ENCODE assay signal across 10 mouse cellular contexts in the genomic region with DNA sequence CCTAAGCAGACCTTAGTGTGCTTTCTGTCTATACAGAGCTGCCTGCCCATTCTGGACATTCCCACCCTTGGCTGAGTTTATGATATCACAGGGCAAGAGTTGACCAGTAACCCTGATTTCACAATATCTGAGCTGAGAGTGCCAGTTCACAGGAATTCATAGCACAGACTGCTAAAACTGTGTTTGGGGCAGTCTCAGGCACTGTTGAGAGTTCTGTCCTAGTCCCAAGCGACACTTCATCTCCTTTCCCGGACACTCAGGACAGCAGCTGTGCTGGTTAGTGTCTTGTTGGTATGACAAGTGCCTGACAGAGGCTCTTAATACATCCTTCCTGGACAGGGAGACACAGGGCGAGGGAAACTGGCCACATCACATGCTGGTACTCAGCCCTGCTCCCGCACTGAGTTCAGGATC. TPM values are rescaled to one million over a fixed set of nuclear protein-coding genes. Genes with fewer than 3 reads are reported as not detected.
A peak's percentile ranks its signal among the peaks of the same experiment; 100 is the strongest.
DNase-seq lines count a peak whose midpoint lies in the region; ATAC-seq and TF ChIP-seq lines count a peak whose summit lies in the region.
"Had no signal": no experiment of that assay in that cellular context is flagged by ENCODE, and none has a peak within 500 bp of the region (broad histone marks: within the 10 kb centered on the region; RNA-seq: fewer than 3 reads in every experiment).

No protein-coding gene starts in this region.

- peak overlapping the region; percentile 47 for H3K27ac ChIP-seq in heart, embryonic 11.5 days (ENCODE audit: low read depth, low read length)
- H3K27ac ChIP-seq in testis, adult 2 months (ENCODE audit: control insufficient read depth, insufficient read depth, low read depth, low read length) = no peak overlapping the region
- 0 out of 2 replicates have a peak overlapping the region, but pooled peaks have one; percentile 14 for H3K27ac ChIP-seq in liver, embryonic 15.5 days (replicated peaks)
- no peak overlapping the region for H3K27ac ChIP-seq in hindbrain, embryonic 11.5 days (ENCODE audit: low read depth, low read length)
- H3K27ac ChIP-seq: hindbrain, embryonic 12.5 days; layer of hippocampus, adult 2 months had no signal

- no peak overlapping the region for H3K4me3 ChIP-seq in heart, embryonic 11.5 days (ENCODE audit: low read depth, low read length)
- peak overlapping the region; percentile 47 for H3K4me3 ChIP-seq in testis, adult 2 months (ENCODE audit: control insufficient read depth, low read depth, low read length)
- H3K4me3 ChIP-seq in liver, embryonic 15.5 days (replicated peaks) = no peak overlapping the region
- no peak overlapping the region for H3K4me3 ChIP-seq in hindbrain, embryonic 11.5 days (ENCODE audit: low read depth, low read length)
- H3K4me3 ChIP-seq: hindbrain, embryonic 12.5 days; layer of hippocampus, adult 2 months had no signal

- peak; percentile 54 for ATAC-seq in heart, embryonic 11.5 days (replicated peaks; ENCODE audit: insufficient number of reproducible peaks, low FRiP score, low TSS enrichment)
- ATAC-seq in liver, embryonic 15.5 days (ENCODE audit: insufficient read depth) = peak; percentile 48
- no peak for ATAC-seq in cerebellum, adult (ENCODE audit: insufficient number of reproducible peaks, low FRiP score, low TSS enrichment)
- ATAC-seq in hindbrain, embryonic 11.5 days (ENCODE audit: low FRiP score) = no peak

- no peak overlapping the region for H3K9ac ChIP-seq in heart, embryonic 11.5 days (ENCODE audit: low read depth, low read length)
- no peak overlapping the region for H3K9ac ChIP-seq in liver, embryonic 15.5 days
- H3K9ac ChIP-seq in hindbrain, embryonic 11.5 days (ENCODE audit: low read depth, low read length) = no peak overlapping the region
- H3K9ac ChIP-seq: hindbrain, embryonic 12.5 days had no signal

- H3K9me3 ChIP-seq in heart, embryonic 11.5 days (replicated peaks; ENCODE audit: control insufficient read depth, low read length) = no peaks in the 10 kb centered on the region
- H3K9me3 ChIP-seq in liver, embryonic 15.5 days (replicated peaks) = no peaks in the 10 kb centered on the region
- H3K9me3 ChIP-seq in hindbrain, embryonic 11.5 days (ENCODE audit: control insufficient read depth, low read length) = no peaks in the 10 kb centered on the region
- H3K9me3 ChIP-seq: hindbrain, embryonic 12.5 days had no signal

- peaks cover 82% of the 10 kb centered on the region for H3K4me1 ChIP-seq in heart, embryonic 11.5 days (ENCODE audit: control insufficient read depth, insufficient read depth, low read length)
- peaks cover 2% of the 10 kb centered on the region for H3K4me1 ChIP-seq in testis, adult 2 months (ENCODE audit: control insufficient read depth, insufficient read depth, low read length)
- H3K4me1 ChIP-seq in liver, embryonic 15.5 days (replicated peaks) = peaks cover 72% of the 10 kb centered on the region
- H3K4me1 ChIP-seq in hindbrain, embryonic 11.5 days (replicated peaks; ENCODE audit: control insufficient read depth, insufficient read depth, low read length) = no peaks in the 10 kb centered on the region

- 38% methylated on average over 4 of the region's 4 CpGs for WGBS in heart, embryonic 11.5 days (ENCODE audit: insufficient replicate concordance)
- WGBS in liver, embryonic 15.5 days (ENCODE audit: insufficient replicate concordance) = 70% methylated on average over 4 of the region's 4 CpGs
- WGBS in hindbrain, embryonic 11.5 days = 77% methylated on average over 4 of the region's 4 CpGs

- intact Hi-C loops in heart, postnatal 25 days (cut with DNase I) = no loop called here

- H3K4me2 ChIP-seq in heart, embryonic 11.5 days = no peak overlapping the region
- H3K4me2 ChIP-seq in liver, embryonic 15.5 days = no peak overlapping the region
- no peak overlapping the region for H3K4me2 ChIP-seq in hindbrain, embryonic 11.5 days (replicated peaks; ENCODE audit: low read depth, low read length)
- H3K4me2 ChIP-seq: hindbrain, embryonic 12.5 days had no signal

- TF ChIP-seq POLR2A in testis, adult 2 months (IDR thresholded peaks at IDR 0.05; ENCODE audit: control insufficient read depth, low read depth, low read length) = no peak

- no peaks in the 10 kb centered on the region for H3K27me3 ChIP-seq in heart, embryonic 11.5 days (ENCODE audit: control insufficient read depth, insufficient read depth, low read length)
- no peaks in the 10 kb centered on the region for H3K27me3 ChIP-seq in testis, adult 2 months (ENCODE audit: control insufficient read depth, insufficient read depth, low read length)
- H3K27me3 ChIP-seq in liver, embryonic 15.5 days = no peaks in the 10 kb centered on the region
- no peaks in the 10 kb centered on the region for H3K27me3 ChIP-seq in hindbrain, embryonic 11.5 days (ENCODE audit: control insufficient read depth, insufficient read depth, low read length)
- H3K27me3 ChIP-seq: hindbrain, embryonic 12.5 days had no signal

- DNase-seq in heart, postnatal 25 days (ENCODE audit: low spot score) = no peak
- no peak for DNase-seq in testis, postnatal 10 days (ENCODE audit: low spot score)
- no peak for DNase-seq in hindbrain, embryonic 11.5 days (ENCODE audit: low spot score)
- DNase-seq in thymus, postnatal 14 days = no peak

- no peak for TF ChIP-seq CTCF in testis, adult 2 months (IDR thresholded peaks at IDR 0.05; ENCODE audit: control insufficient read depth, insufficient read depth, insufficient replicate concordance, low read depth, low read length)

- no peaks in the 10 kb centered on the region for H3K36me3 ChIP-seq in heart, embryonic 11.5 days (ENCODE audit: control insufficient read depth, insufficient read depth, low read length)
- no peaks in the 10 kb centered on the region for H3K36me3 ChIP-seq in testis, adult 2 months (ENCODE audit: control insufficient read depth, insufficient read depth, low read length)
- no peaks in the 10 kb centered on the region for H3K36me3 ChIP-seq in liver, embryonic 15.5 days (replicated peaks)
- H3K36me3 ChIP-seq in hindbrain, embryonic 11.5 days (ENCODE audit: control insufficient read depth, insufficient read depth, low read length) = no peaks in the 10 kb centered on the region
- H3K36me3 ChIP-seq: hindbrain, embryonic 12.5 days had no signal

RNA-seq across cellular contexts. Expression of a gene that starts 23.5 kb away (rescaled TPM):
- 33.5 and 37.2 TPM in 2 replicates for polyA plus RNA-seq in heart, embryonic 11.5 days (2014; fragmentation: Nextera tagmentation; extraction: Ambion mirVana)
- total RNA-seq in heart, postnatal 25 days (2021) = 10 to 100 TPM in 1 of 2 experiments, 1 to 10 TPM in 1; 8.7 to 10.3 TPM
- polyA plus RNA-seq in testis, adult 2 months (2012; rRNA removed) = 19.5 and 22.5 TPM in 2 replicates
- 3.7 and 4.0 TPM in 2 replicates for polyA plus RNA-seq in liver, embryonic 15.5 days (2015; fragmentation: Nextera tagmentation; extraction: Ambion mirVana)
- 22.1 and 30.8 TPM in 2 replicates for polyA plus RNA-seq in hindbrain, embryonic 11.5 days (2014; fragmentation: Nextera tagmentation; extraction: Ambion mirVana)

Comparison
In these comparisons a context has a peak if more than half of its experiments do, and no peak if none do; other contexts are left out.
1. ATAC-seq: peak in heart, embryonic 11.5 days (single experiment) and liver, embryonic 15.5 days (single experiment); none in cerebellum, adult (single experiment) and hindbrain, embryonic 11.5 days (single experiment).
2. H3K27ac ChIP-seq: peak in heart, embryonic 11.5 days (single experiment) and liver, embryonic 15.5 days (single experiment); none in testis, adult 2 months (single experiment) and hindbrain, embryonic 11.5 days (single experiment).